Mouse (Mus musculus): ENCODE data around the gene Mad1l1. TPM values are rescaled to one million over a fixed set of nuclear protein-coding genes. Genes with fewer than 3 reads are reported as not detected.

Gene Mad1l1
- polyA plus RNA-seq, 1 experiment from 2014 or later, result 24.8 TPM

- Histone ChIP-seq H3K4me1 (replicated peaks) (no peaks in the 10 kb centered on the region), H3K27me3 (no peaks in the 10 kb centered on the region), H3K4me2 (no peak overlapping the region), H3K9ac (no peak overlapping the region), H3K9me3 (replicated peaks) (no peaks in the 10 kb centered on the region), H3K27ac (no peak overlapping the region), H3K36me3 (peaks cover 63% of the 10 kb centered on the region), H3K4me3 (replicated peaks) (no peak overlapping the region)
- no peak for DNase-seq
- ATAC-seq (ENCODE audit: low read depth), result no peak
- 76% methylated on average over 8 of the region's 8 CpGs for WGBS (ENCODE audit: insufficient replicate concordance)
Observed at GRCm38 (mm10) chr5:140282376-140282775, 39.0 kb downstream of the Mad1l1 start.

DNA sequence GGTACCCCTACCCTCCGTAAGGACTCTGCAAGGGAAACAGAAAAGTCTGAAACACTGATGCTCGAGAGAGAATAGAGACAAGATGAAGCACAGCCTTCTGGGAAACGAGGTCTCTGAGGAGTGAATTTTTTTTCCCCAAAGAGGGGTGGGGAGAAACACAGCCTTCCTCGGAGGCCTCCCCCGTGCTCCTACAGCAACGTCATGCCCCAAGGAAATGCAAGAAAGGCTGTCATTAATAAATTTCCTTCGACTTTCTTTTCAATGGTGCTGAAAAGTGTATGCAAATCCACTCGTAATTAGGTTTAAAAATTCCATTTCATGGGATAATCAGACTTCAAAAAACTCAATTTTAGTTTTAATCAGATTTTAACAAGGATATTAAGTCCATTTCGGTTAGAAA is 41.1 kb downstream of the Mad1l1 start:
- Histone ChIP-seq H3K4me3 (replicated peaks) (no peak overlapping the region), H3K27me3 (no peaks in the 10 kb centered on the region), H3K9ac (no peak overlapping the region), H3K4me1 (replicated peaks) (no peaks in the 10 kb centered on the region), H3K9me3 (replicated peaks) (no peaks in the 10 kb centered on the region), H3K4me2 (no peak overlapping the region), H3K27ac (no peak overlapping the region), H3K36me3 (peaks cover 60% of the 10 kb centered on the region)
- 80% methylated on average over 9 of the region's 9 CpGs for WGBS (ENCODE audit: insufficient replicate concordance)
- DNase-seq, result no peak
- no peak for ATAC-seq (ENCODE audit: low read depth)

DNA sequence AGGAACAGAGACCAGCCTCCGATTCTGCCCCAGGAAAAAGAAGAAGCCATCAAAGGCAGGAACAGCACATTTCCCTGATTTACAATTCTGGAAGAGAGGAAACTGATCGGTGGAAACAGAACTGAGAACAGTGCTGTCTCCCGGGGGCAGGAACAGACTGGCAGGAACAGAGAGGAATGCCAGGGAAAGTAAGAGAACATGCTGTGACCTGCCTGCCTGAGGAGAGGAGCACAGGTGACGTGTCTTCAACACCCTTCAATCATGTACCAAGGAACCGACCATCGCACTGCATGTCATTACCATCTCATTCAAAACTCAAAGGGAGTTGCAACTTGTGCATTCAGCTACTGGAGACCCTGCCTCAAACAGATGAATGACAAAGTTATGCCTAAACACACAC is 44.6 kb downstream of the Mad1l1 start:
- H3K36me3 ChIP-seq, result peaks cover 48% of the 10 kb centered on the region
- WGBS (ENCODE audit: insufficient replicate concordance), result 68% methylated on average over 6 of the region's 6 CpGs
- ATAC-seq (ENCODE audit: low read depth) (no peak), DNase-seq (no peak)
- no peaks in the 10 kb centered on the region for H3K9me3 ChIP-seq (replicated peaks)
- H3K4me2 ChIP-seq, result no peak overlapping the region
- no peak overlapping the region for H3K27ac ChIP-seq
- H3K9ac ChIP-seq, result no peak overlapping the region
- no peak overlapping the region for H3K4me3 ChIP-seq (replicated peaks)
- H3K4me1 ChIP-seq (replicated peaks), result no peaks in the 10 kb centered on the region
- no peaks in the 10 kb centered on the region for H3K27me3 ChIP-seq

DNA sequence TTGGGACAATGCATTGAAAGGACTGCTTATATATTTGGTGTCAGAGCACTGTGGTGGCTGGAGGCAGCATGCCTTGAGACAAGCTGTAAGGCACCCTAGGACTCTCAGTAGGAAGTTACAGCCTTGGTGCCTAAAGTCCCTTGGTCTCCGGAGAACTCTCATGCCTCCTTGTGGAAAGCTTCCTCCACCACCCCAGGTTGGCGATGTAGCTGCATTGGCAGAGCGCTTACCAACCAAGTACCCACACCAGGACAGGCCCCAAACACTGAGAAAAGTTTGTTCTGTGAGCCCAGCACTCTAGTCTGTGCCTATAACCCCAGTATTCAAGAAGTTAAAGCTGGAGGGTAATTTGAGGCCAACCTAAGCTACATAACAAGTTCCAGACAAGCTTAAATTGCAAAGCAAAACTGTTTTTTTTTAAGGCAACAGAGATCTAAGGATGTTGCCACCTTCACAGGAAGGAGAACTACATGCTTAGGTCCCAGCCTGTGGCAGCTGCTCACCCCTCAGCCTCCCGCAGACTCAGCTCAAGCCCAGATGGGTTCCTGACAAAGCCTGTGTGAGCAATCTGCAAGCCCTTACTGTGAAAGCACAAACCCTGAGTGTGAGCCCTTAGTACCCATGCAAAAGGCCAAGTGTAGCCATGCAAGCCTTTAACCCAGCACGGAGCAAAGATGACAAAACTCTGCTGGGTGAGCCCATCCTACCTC is 50.2 kb downstream of the Mad1l1 start:
- Histone ChIP-seq H3K9ac (no peak overlapping the region), H3K36me3 (peaks cover 20% of the 10 kb centered on the region; the same call in 1 of the 2 replicates), H3K4me1 (replicated peaks) (0 out of 2 replicates have a peak, but pooled peaks cover 2% of the 10 kb centered on the region), H3K4me3 (replicated peaks) (no peak overlapping the region), H3K27me3 (no peaks in the 10 kb centered on the region), H3K27ac (no peak overlapping the region), H3K4me2 (no peak overlapping the region), H3K9me3 (replicated peaks) (no peaks in the 10 kb centered on the region)
- WGBS (ENCODE audit: insufficient replicate concordance), result 84% methylated on average over 5 of the region's 5 CpGs
- ATAC-seq (ENCODE audit: low read depth) (no peak), DNase-seq (no peak)

DNA sequence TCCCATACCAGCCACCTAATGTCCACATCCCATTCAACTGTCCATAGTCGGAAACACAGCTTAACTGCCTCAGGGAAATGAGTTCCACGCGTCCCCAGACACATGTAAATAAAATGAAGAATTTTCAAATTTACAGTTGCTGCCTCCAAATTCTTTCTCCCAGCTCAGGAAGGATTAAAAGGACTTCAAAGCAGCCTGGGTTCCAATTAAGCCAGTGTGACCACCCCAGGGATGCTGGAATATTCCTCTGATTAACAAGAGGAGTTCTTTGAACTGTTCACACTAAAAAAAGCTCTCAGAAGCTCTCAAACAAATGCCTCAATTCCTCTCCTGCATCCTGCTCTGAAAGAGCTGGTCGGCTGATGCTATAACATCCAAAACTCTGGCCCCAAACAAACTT is 53.0 kb downstream of the Mad1l1 start:
- Histone ChIP-seq H3K27ac (no peak overlapping the region), H3K36me3 (peaks cover 8% of the 10 kb centered on the region), H3K4me1 (replicated peaks) (peaks cover 13% of the 10 kb centered on the region; the same call in 1 of the 2 replicates), H3K27me3 (no peaks in the 10 kb centered on the region), H3K9me3 (replicated peaks) (no peaks in the 10 kb centered on the region), H3K4me2 (no peak overlapping the region), H3K4me3 (replicated peaks) (no peak overlapping the region), H3K9ac (no peak overlapping the region)
- DNase-seq (no peak), ATAC-seq (ENCODE audit: low read depth) (no peak)
- 77% methylated on average over 4 of the region's 4 CpGs for WGBS (ENCODE audit: insufficient replicate concordance)

- peaks cover 13% of the 10 kb centered on the region; the same call in 1 of the 2 replicates for H3K4me1 ChIP-seq (replicated peaks)
- H3K36me3 ChIP-seq, result peaks cover 3% of the 10 kb centered on the region
- H3K4me2 ChIP-seq, result no peak overlapping the region
- no peak for DNase-seq
- no peaks in the 10 kb centered on the region for H3K9me3 ChIP-seq (replicated peaks)
- 10% methylated on average over 2 of the region's 2 CpGs for WGBS (ENCODE audit: insufficient replicate concordance)
- H3K27ac ChIP-seq, result no peak overlapping the region
- no peak overlapping the region for H3K4me3 ChIP-seq (replicated peaks)
- H3K9ac ChIP-seq, result no peak overlapping the region
- no peaks in the 10 kb centered on the region for H3K27me3 ChIP-seq
- ATAC-seq (ENCODE audit: low read depth), result no peak
Observed at GRCm38 (mm10) chr5:140267061-140267460, 54.3 kb downstream of the Mad1l1 start.

GRCm38 (mm10) chr5:140264825-140265575 is 56.4 kb downstream of the Mad1l1 start:
- H3K36me3 ChIP-seq, result peaks cover 13% of the 10 kb centered on the region
- H3K4me1 ChIP-seq (replicated peaks), result peaks cover 13% of the 10 kb centered on the region; the same call in 1 of the 2 replicates
- H3K4me2 ChIP-seq, result no peak overlapping the region
- H3K4me3 ChIP-seq (replicated peaks), result no peak overlapping the region
- 49% methylated on average over 5 of the region's 5 CpGs for WGBS (ENCODE audit: insufficient replicate concordance)
- no peaks in the 10 kb centered on the region for H3K9me3 ChIP-seq (replicated peaks)
- no peak overlapping the region for H3K9ac ChIP-seq
- no peak for ATAC-seq (ENCODE audit: low read depth)
- H3K27ac ChIP-seq, result no peak overlapping the region
- no peaks in the 10 kb centered on the region for H3K27me3 ChIP-seq
- no peak for DNase-seq

- H3K27me3 ChIP-seq, result no peaks in the 10 kb centered on the region
- 83% methylated on average over 30 of the region's 30 CpGs for WGBS (ENCODE audit: insufficient replicate concordance)
- H3K36me3 ChIP-seq, result peaks cover 21% of the 10 kb centered on the region
- peaks cover 13% of the 10 kb centered on the region; the same call in 1 of the 2 replicates for H3K4me1 ChIP-seq (replicated peaks)
- H3K9ac ChIP-seq, result no peak overlapping the region
- DNase-seq, result no peak
- no peak overlapping the region for H3K4me2 ChIP-seq
- no peak overlapping the region for H3K27ac ChIP-seq
- no peak for ATAC-seq (ENCODE audit: low read depth)
- H3K4me3 ChIP-seq (replicated peaks), result no peak overlapping the region
- H3K9me3 ChIP-seq (replicated peaks), result no peaks in the 10 kb centered on the region
Observed at GRCm38 (mm10) chr5:140263754-140264749, 57.3 kb downstream of the Mad1l1 start.

- Histone ChIP-seq H3K27ac (no peak overlapping the region), H3K4me2 (no peak overlapping the region), H3K36me3 (peaks cover 26% of the 10 kb centered on the region), H3K4me1 (replicated peaks) (peaks cover 11% of the 10 kb centered on the region; the same call in 1 of the 2 replicates), H3K27me3 (no peaks in the 10 kb centered on the region), H3K9ac (no peak overlapping the region), H3K4me3 (replicated peaks) (no peak overlapping the region), H3K9me3 (replicated peaks) (no peaks in the 10 kb centered on the region)
- DNase-seq, result no peak
- no peak for ATAC-seq (ENCODE audit: low read depth)
- 75% methylated on average over 3 of the region's 3 CpGs for WGBS (ENCODE audit: insufficient replicate concordance)
Observed at GRCm38 (mm10) chr5:140262401-140262800, 59.0 kb downstream of the Mad1l1 start.

DNA sequence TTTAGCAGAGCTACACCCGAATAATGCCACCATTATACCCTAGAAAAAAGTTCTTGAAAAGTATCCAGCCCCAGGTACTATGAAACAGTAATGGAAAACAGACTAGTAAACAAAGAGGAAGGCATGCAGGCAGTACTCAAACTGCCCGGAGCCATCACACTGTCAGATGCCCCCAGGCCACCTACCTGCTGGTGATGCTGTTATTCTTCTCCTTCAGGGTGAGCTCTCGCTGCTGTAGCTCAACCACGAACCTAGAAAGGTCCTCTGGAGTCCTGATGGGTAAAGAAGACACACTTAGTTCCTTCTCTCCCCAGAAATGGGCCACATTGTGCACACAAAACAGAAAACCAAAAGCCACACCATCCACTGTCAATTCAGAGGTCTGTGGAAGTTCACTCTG is 60.0 kb downstream of the Mad1l1 start:
- no peak overlapping the region for H3K4me2 ChIP-seq
- 75% methylated on average over 4 of the region's 4 CpGs for WGBS (ENCODE audit: insufficient replicate concordance)
- H3K36me3 ChIP-seq, result peaks cover 33% of the 10 kb centered on the region

GRCm38 (mm10) chr5:140258633-140259032 is 62.7 kb downstream of the Mad1l1 start:
- H3K9me3 ChIP-seq (replicated peaks), result no peaks in the 10 kb centered on the region
- H3K4me3 ChIP-seq (replicated peaks), result no peak overlapping the region
- no peak overlapping the region for H3K9ac ChIP-seq
- H3K4me1 ChIP-seq (replicated peaks), result no peaks in the 10 kb centered on the region
- ATAC-seq (ENCODE audit: low read depth) (no peak), DNase-seq (no peak)
- WGBS (ENCODE audit: insufficient replicate concordance), result 85% methylated on average over 5 of the region's 5 CpGs
- no peak overlapping the region for H3K27ac ChIP-seq
- H3K27me3 ChIP-seq, result no peaks in the 10 kb centered on the region
- H3K4me2 ChIP-seq, result no peak overlapping the region
- H3K36me3 ChIP-seq, result peaks cover 49% of the 10 kb centered on the region

More for the DNA sequence above, 60.0 kb downstream of the Mad1l1 start:
- Histone ChIP-seq H3K27me3 (no peaks in the 10 kb centered on the region), H3K4me3 (replicated peaks) (no peak overlapping the region), H3K9ac (no peak overlapping the region), H3K9me3 (replicated peaks) (no peaks in the 10 kb centered on the region), H3K27ac (no peak overlapping the region), H3K4me1 (replicated peaks) (peaks cover 11% of the 10 kb centered on the region; the same call in 1 of the 2 replicates)
- ATAC-seq (ENCODE audit: low read depth), result no peak
- no peak for DNase-seq
